Mouse (Mus musculus) c-Kit-positive CD71-positive TER-119-positive erythroid progenitor cells, embryonic 14.5 days (primary cell): ENCODE results near the gene Sorcs2.
A peak's percentile ranks its signal among the peaks of the same experiment; 100 is the strongest.

Experiments
- DNase-seq: peaks from one replicate; pipeline ENCODE4 v3.0.0-alpha.2; 2013; ENCODE audit warnings: low spot score

Gene Sorcs2

GRCm38 (mm10) chr5:36128513-36128912, 269.4 kb downstream of the Sorcs2 start:
- DNase-seq: no peak

GRCm38 (mm10) chr5:36124993-36125392, 272.9 kb downstream of the Sorcs2 start:
- no peak for DNase-seq

DNA sequence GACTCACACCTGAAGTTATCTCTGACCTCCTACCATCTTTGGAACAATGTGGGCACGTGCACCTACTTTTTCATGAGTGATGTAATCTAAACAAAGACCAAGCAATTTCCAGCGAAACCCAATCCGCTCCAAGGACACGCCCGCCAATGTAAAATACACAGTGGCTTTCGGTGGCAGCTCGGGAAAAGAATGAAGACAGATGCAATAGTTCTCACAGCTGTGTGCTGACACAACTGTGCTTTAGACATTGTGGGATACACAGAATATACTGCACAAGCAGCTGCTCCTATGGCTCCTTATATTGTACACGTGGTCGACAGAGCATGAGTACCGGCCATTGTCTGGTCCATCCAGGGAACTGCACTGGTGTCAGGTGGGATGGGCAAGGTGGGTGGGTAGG, 275.0 kb downstream of the Sorcs2 start:
- DNase-seq: no peak

- DNase-seq: no peak
Measured at GRCm38 (mm10) chr5:36120931-36121341, 277.0 kb downstream of the Sorcs2 start.

GRCm38 (mm10) chr5:36118061-36118460, 279.9 kb downstream of the Sorcs2 start:
- DNase-seq: no peak

DNA sequence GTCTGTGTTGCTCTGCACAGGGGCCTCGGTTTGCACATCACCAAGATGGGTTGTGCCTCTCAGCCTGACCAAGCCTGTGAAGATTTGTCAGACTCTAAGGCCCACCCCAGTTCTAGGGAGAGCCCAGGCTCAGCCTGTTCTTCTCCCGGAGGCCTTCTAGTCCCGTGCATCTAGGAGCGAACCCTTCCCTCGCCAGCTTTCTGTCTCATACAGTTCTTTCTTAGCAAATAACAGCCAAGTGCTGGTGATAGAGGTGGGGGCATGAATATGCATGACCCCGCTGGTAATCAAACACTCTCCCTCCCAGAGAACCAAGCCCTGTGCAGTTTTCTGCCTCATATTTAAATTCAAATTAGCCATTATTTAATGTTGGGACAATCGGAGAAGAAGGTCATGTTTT, 282.4 kb downstream of the Sorcs2 start:
- DNase-seq: no peak

GRCm38 (mm10) chr5:36113696-36114095, 284.2 kb downstream of the Sorcs2 start:
- DNase-seq: no peak

DNA sequence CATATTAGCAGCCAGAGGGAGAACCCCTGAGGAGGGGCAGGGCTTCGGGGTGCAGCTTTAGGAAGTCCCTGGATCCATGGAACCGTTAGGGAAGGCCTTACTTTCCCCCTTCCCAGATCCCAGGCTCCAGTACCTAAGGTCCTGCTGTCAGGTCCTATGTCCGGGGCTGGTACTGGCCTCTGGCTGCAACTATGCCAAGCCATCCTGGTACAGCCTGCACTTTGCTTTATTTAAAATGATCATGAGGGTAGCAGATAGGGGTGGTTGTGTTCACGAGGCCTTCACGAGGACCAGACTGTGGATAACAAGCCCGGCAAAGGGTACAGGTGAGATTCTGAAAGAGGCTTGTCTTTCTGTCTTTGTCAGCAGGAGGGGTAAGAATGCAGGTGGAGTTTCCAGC, 285.2 kb downstream of the Sorcs2 start:
- DNase-seq: no peak

DNA sequence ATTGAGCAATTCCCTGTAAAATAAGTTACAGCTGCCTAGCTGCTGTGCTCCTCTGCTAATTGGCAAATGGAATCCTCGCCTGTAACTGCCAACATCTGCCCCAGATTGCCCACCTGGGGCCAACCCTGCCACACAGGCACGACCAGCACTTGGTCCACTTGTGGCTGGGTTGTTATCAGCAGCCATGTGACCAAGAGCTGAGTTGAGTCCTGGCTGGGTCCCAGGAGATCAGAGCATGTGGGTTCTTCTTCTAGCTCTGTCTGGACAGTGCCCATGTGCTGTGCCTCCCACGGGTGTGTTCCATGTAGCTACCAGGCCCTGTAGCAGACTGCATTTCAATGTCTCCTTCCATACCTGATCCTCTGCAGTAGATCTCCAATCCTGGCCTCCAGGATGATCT, 286.4 kb downstream of the Sorcs2 start:
- DNase-seq: no peak

GRCm38 (mm10) chr5:36108339-36108887, 289.5 kb downstream of the Sorcs2 start:
- no peak for DNase-seq

GRCm38 (mm10) chr5:36103483-36103882, 294.5 kb downstream of the Sorcs2 start:
- peak; percentile 9 for DNase-seq

DNA sequence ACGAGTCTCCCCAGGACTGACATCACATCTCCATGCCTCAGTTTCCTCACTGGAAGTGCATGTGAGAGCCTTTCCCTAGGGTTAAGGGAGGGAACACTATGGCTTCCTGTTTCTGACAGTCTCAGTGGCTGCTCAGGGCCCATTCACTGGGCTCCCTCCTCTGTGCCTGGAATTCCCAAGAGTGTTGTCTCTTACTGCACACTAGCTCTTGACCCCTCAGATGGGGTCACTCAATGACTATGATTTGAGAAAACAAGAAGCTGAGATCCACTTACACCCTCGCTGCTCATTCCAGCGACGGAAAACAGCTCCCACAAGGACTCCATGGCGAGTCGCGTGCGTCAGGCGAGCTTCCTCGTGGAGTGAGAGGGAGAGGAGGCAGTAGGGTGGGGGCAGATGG, 296.8 kb downstream of the Sorcs2 start:
- DNase-seq: no peak

DNA sequence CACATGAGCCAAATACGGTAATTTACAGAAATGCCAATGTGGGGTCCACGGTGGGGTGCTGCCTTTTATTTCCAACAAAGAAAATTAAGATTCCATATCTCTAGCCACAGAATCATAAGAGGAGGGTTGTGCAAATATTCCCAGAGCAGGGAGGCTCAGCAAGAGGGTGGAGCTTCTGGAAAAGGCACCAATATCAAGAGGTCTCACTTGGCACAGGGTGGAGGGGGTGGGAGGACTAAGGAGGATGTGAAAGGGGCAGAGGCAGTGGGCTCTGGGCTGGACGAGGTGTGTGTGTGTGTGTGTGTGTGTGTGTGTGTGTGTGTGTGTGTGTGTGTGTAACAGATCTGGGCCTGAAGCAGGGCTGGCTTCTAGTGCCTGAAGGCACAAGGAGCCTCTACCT, 297.5 kb downstream of the Sorcs2 start:
- no peak for DNase-seq

- DNase-seq: no peak
Measured at GRCm38 (mm10) chr5:36099662-36100061, 298.3 kb downstream of the Sorcs2 start.

DNA sequence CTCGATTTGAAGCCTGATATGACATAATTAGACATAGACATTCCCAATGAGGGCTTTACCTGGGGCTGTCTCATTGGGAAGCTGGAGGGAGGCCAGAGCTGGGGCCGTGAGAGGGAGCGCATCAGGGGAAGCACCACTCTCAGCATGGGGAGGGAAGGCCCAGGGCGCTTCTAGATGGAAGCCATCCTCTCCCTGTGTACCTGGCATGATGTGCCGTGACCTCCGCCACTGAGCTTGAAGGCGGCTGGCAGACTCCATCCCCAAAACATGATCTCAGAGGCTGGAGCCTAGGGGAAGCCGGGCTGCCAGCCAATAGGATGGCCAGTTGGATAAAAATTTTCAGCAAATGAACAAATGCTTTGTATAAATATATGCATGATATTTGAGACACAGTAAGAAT, 301.9 kb downstream of the Sorcs2 start:
- DNase-seq: no peak

GRCm38 (mm10) chr5:36090036-36090435, 307.9 kb downstream of the Sorcs2 start:
- no peak for DNase-seq

DNA sequence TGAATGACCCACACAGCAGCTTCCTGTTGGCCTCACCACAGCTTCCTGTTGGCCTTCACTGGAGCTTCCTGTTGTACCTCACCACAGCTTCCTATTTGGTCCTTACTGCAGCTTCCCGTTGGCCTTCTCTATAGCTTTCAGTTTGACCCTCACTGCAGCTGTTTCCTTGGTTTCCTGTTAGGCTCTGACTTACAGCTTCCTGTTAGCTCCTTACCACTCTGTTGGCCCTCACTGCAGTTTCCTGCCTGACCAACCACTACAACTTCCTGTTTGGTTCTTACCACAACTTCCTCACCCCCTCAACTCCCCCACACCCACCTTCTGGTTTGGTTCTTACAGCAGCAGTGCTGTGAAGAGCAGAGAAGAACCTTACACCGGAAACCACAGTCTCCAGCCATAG, 308.7 kb downstream of the Sorcs2 start:
- no peak for DNase-seq

DNA sequence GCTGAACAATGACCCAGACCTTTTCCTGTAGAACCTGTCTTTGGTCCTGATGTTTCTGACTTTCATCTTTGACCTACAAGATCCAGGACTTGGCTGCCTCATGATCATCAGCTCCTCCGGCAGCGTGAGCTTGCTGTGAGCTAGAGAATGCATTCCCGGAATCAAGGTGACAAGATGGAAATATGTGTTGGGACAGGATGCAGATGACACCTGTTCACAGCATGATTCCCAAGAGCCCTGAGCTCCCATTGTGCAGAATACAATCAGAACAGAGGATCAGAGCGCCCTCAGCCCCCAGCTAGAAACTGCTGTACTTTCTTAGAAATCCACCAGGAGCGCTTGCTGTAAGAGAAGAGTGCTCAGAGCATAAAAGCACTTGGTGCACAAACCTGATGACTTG, 311.0 kb downstream of the Sorcs2 start:
- DNase-seq: no peak

DNA sequence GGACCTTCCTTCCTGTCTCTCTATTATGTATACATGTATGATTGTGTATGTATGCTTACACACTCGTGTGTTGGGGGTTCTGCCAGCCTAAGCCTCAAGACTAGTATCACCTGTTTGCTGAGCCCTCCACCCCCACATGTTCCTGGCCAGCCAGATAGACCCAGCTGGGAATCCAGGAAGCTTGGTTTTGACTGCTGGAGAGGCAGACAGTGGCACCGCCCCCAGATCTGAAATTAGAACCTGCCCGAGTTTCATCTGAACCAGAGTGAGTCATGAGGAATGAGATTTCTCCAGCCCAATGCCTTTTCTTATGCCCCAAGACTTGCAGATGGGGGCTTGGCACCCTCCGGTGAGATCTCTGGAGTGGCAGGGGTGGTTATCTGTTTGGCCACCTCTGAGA, 312.3 kb downstream of the Sorcs2 start:
- no peak for DNase-seq

DNA sequence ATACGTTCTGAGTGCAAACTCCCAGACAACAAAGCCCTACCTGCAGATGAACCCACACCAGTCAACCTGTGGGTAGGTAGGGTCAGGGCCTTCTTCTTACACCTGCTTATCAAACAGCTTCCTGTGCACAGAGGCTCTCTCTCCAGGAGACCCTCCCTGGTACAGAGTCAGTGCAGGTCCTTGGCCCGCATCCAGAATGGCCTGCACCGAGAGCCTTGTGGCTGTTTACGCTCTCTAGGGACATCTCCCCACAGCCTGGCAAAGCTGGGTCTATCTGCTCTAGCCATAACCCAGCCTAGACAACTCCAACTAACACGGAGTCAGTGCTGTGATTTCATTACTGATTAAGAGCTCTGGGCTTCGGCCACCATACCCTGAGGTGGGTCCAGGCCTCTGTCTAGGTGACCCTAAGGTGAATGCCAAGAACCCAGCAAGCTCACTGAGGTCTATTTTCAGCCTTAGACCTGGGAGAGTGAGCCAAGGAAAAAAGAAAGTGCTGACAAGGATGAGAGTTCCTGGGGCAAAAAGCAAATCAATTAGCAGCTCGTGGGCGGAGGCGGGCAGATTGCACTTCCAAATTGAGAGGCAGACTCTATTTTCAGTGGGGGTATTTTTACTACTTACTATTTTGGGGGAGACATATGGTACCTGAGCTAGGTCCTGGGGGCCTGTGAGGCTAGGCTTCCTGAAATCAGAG, 313.9 kb downstream of the Sorcs2 start:
- no peak for DNase-seq

GRCm38 (mm10) chr5:36081021-36081420, 316.9 kb downstream of the Sorcs2 start:
- DNase-seq: no peak

DNA sequence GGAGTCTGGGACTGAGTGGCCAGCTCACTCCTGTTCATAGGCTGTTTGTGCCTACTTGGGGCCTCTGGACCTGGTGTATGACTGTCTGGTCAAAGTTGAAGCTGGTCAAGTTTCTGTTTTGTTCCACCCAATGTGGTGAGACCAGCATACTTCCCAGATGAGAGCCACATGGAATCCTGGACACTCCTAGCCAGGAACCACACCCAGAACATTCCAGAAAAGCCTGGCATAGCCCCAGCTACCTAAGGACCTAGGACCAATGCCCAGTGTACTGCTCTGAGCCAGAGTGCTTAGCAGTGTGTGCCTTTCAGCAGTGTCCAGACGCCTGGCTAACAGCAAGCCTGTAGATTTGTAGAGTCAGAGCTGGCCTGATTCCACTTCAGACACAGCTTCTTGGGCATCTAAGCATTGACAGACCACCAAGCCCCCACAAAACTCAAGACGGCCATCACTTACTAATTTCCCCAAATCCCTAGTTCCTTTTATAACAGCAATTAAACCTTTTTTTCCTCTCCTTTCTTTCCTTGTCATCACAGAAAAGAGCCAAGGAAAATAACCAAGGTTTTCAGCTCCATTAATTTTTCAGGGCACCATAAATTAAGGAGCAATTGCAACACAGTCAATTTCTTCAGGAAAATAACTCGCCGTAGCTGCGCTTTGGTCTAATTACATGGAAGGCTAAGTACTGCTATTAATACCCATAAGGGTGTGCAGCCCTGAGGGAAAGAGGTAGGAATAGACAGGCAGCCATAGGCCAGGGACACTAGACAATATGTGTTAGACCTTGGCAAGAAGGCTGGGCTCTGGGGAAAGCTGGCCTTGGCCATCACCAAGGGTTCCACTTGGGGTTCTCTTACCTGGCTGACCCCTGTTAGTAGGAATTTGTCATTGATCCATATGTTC, 322.5 kb downstream of the Sorcs2 start:
- DNase-seq: no peak
